Mouse (Mus musculus) mature B cell (primary cell): ENCODE data around the gene Sec24c.
"Not testable (repeated sequence)": the region's sequence is repeated elsewhere in the genome, so short reads cannot be mapped to it uniquely, and the experiment has no call there.

Experiments
- in situ Hi-C: fragments of 300-500 bp; cut with MboI; formaldehyde crosslinking; loops from 2 replicates; pipeline ENCODE4 v1.14.3; 2019

Gene Sec24c

GRCm38 (mm10) chr14:20674064-20674833 is at the start of gene Sec24c:
Gene Sec24c, plus strand, starts transcription at chr14:20674308.
- in situ Hi-C loops: no loop called here

- in situ Hi-C loops: no loop called here
Observed at GRCm38 (mm10) chr14:20626447-20626846, 47.7 kb upstream of the Sec24c start.

GRCm38 (mm10) chr14:20626971-20627370 is 47.1 kb upstream of the Sec24c start:
- in situ Hi-C loops: no loop called here

- in situ Hi-C loops: no loop called here
Observed at GRCm38 (mm10) chr14:20631253-20631652, 42.9 kb upstream of the Sec24c start.

GRCm38 (mm10) chr14:20635546-20635945 is 38.6 kb upstream of the Sec24c start:
- in situ Hi-C loops: no loop called here

- in situ Hi-C loops: not testable (repeated sequence)
Observed at GRCm38 (mm10) chr14:20636968-20637367, 37.1 kb upstream of the Sec24c start.

GRCm38 (mm10) chr14:20637818-20638574 is 36.1 kb upstream of the Sec24c start:
- in situ Hi-C loops: no loop called here

- in situ Hi-C loops: no loop called here
Observed at GRCm38 (mm10) chr14:20638702-20639101, 35.4 kb upstream of the Sec24c start.

- in situ Hi-C loops: no loop called here
Observed at GRCm38 (mm10) chr14:20639918-20640619, 34.0 kb upstream of the Sec24c start.

- in situ Hi-C loops: no loop called here
Observed at GRCm38 (mm10) chr14:20640644-20641437, 33.3 kb upstream of the Sec24c start, which contains the start of gene Usp54. Gene Usp54, minus strand, starts transcription at chr14:20641063.

GRCm38 (mm10) chr14:20641438-20641875 is 32.7 kb upstream of the Sec24c start:
- in situ Hi-C loops: no loop called here

- in situ Hi-C loops: no loop called here
Observed at GRCm38 (mm10) chr14:20645547-20645946, 28.6 kb upstream of the Sec24c start.

- in situ Hi-C loops: no loop called here
Observed at GRCm38 (mm10) chr14:20646381-20646780, 27.7 kb upstream of the Sec24c start.

GRCm38 (mm10) chr14:20651000-20651399 is 23.1 kb upstream of the Sec24c start:
- in situ Hi-C loops: no loop called here

GRCm38 (mm10) chr14:20651722-20652256 is 22.3 kb upstream of the Sec24c start:
- in situ Hi-C loops: no loop called here

- in situ Hi-C loops: loop anchor here (5.0 kb wide), 1 partner anchor 78 kb away; no protein-coding TSS in a partner anchor
Observed at GRCm38 (mm10) chr14:20654690-20655421, 19.3 kb upstream of the Sec24c start.

- in situ Hi-C loops: loop anchor here (5.0 kb wide), 1 partner anchor 78 kb away; no protein-coding TSS in a partner anchor
Observed at GRCm38 (mm10) chr14:20655731-20656130, 18.4 kb upstream of the Sec24c start.

GRCm38 (mm10) chr14:20656361-20656760 is 17.7 kb upstream of the Sec24c start, which contains the start of gene Myoz1:
Gene Myoz1, minus strand, starts transcription at chr14:20656540.
- in situ Hi-C loops: loop anchor here (5.0 kb wide), 1 partner anchor 79 kb away; no protein-coding TSS in a partner anchor

GRCm38 (mm10) chr14:20658326-20658725 is 15.8 kb upstream of the Sec24c start:
- in situ Hi-C loops: loop anchor here (5.0 kb wide), 1 partner anchor 81 kb away; no protein-coding TSS in a partner anchor

GRCm38 (mm10) chr14:20658902-20659301 is 15.2 kb upstream of the Sec24c start:
- in situ Hi-C loops: loop anchor here (5.0 kb wide), 1 partner anchor 82 kb away; no protein-coding TSS in a partner anchor
